Mouse (Mus musculus): ENCODE results near the gene Slc25a41. TPM values are rescaled to one million over a fixed set of nuclear protein-coding genes. Genes with fewer than 3 reads are reported as not detected.

The Slc25a41 gene
- polyA plus RNA-seq, 1 experiment from 2014 or later = not detected

- Histone ChIP-seq H3K27ac (no peak overlapping the region), H3K36me3 (replicated peaks; ENCODE audit: control insufficient read depth, insufficient read depth) (peaks cover 62% of the 10 kb centered on the region), H3K9ac (no peak overlapping the region), H3K27me3 (ENCODE audit: control insufficient read depth, insufficient read depth, low read length) (no peaks in the 10 kb centered on the region), H3K4me1 (replicated peaks; ENCODE audit: control insufficient read depth, insufficient read depth, low read length) (peaks cover 20% of the 10 kb centered on the region), H3K9me3 (ENCODE audit: control insufficient read depth, low read length) (no peaks in the 10 kb centered on the region), H3K4me3 (replicated peaks; ENCODE audit: low read length) (no peak overlapping the region), H3K4me2 (replicated peaks) (no peak overlapping the region)
- no peak for ATAC-seq (ENCODE audit: low FRiP score)
- no peak for DNase-seq (ENCODE audit: low spot score)
- 92% methylated on average over 4 of the region's 4 CpGs for WGBS
Observed at GRCm38 (mm10) chr17:57027471-57027870, 14.0 kb downstream of the Slc25a41 start.

- H3K4me3 ChIP-seq (replicated peaks; ENCODE audit: low read length) = no peak overlapping the region
- H3K4me1 ChIP-seq (replicated peaks; ENCODE audit: control insufficient read depth, insufficient read depth, low read length) = no peaks in the 10 kb centered on the region
- no peaks in the 10 kb centered on the region for H3K9me3 ChIP-seq (ENCODE audit: control insufficient read depth, low read length)
- DNase-seq (ENCODE audit: low spot score) (no peak), ATAC-seq (ENCODE audit: low FRiP score) (no peak)
- no peak overlapping the region for H3K9ac ChIP-seq
- no peak overlapping the region for H3K4me2 ChIP-seq (replicated peaks)
- H3K36me3 ChIP-seq (replicated peaks; ENCODE audit: control insufficient read depth, insufficient read depth) = peaks cover 66% of the 10 kb centered on the region
- H3K27ac ChIP-seq = no peak overlapping the region
- H3K27me3 ChIP-seq (ENCODE audit: control insufficient read depth, insufficient read depth, low read length) = no peaks in the 10 kb centered on the region
- WGBS = 95% methylated on average over 5 of the region's 5 CpGs
Observed at GRCm38 (mm10) chr17:57020960-57021359, 20.5 kb downstream of the Slc25a41 start.

GRCm38 (mm10) chr17:57019693-57020092 is 21.8 kb downstream of the Slc25a41 start:
- Histone ChIP-seq H3K27me3 (ENCODE audit: control insufficient read depth, insufficient read depth, low read length) (no peaks in the 10 kb centered on the region), H3K4me1 (replicated peaks; ENCODE audit: control insufficient read depth, insufficient read depth, low read length) (no peaks in the 10 kb centered on the region), H3K4me3 (replicated peaks; ENCODE audit: low read length) (no peak overlapping the region), H3K4me2 (replicated peaks) (no peak overlapping the region), H3K36me3 (replicated peaks; ENCODE audit: control insufficient read depth, insufficient read depth) (peaks cover 53% of the 10 kb centered on the region), H3K9me3 (ENCODE audit: control insufficient read depth, low read length) (no peaks in the 10 kb centered on the region), H3K27ac (no peak overlapping the region), H3K9ac (no peak overlapping the region)
- ATAC-seq (ENCODE audit: low FRiP score) = no peak
- no peak for DNase-seq (ENCODE audit: low spot score)
- 88% methylated on average over 2 of the region's 2 CpGs for WGBS

- ATAC-seq (ENCODE audit: low FRiP score) (no peak), DNase-seq (ENCODE audit: low spot score) (no peak)
- 72% methylated on average over 13 of the region's 13 CpGs for whole genome bisulfite sequencing
- Histone ChIP-seq H3K27ac (peak overlapping the region; percentile 94), H3K27me3 (ENCODE audit: control insufficient read depth, insufficient read depth, low read length) (no peaks in the 10 kb centered on the region), H3K4me3 (replicated peaks; ENCODE audit: low read length) (peak overlapping the region; percentile 82), H3K9me3 (ENCODE audit: control insufficient read depth, low read length) (no peaks in the 10 kb centered on the region), H3K9ac (peak overlapping the region; percentile 71; the same call in 1 of the 2 replicates), H3K36me3 (replicated peaks; ENCODE audit: control insufficient read depth, insufficient read depth) (peaks cover 23% of the 10 kb centered on the region), H3K4me2 (replicated peaks) (peak overlapping the region; percentile 56), H3K4me1 (replicated peaks; ENCODE audit: control insufficient read depth, insufficient read depth, low read length) (peaks cover 13% of the 10 kb centered on the region)
Observed at GRCm38 (mm10) chr17:57012245-57012795, 29.1 kb downstream of the Slc25a41 start.

- peaks cover 13% of the 10 kb centered on the region for H3K4me1 ChIP-seq (replicated peaks; ENCODE audit: control insufficient read depth, insufficient read depth, low read length)
- H3K36me3 ChIP-seq (replicated peaks; ENCODE audit: control insufficient read depth, insufficient read depth) = peaks cover 31% of the 10 kb centered on the region
- ATAC-seq (ENCODE audit: low FRiP score) (peak; percentile 93), DNase-seq (ENCODE audit: low spot score) (peak; percentile 100)
- peak within 1 kb of the TSS; percentile 94 for H3K27ac ChIP-seq
- H3K9me3 ChIP-seq (ENCODE audit: control insufficient read depth, low read length) = no peaks in the 10 kb centered on the region
- under 1% methylated on average over 51 of the region's 51 CpGs for WGBS
- H3K9ac ChIP-seq = peak within 1 kb of the TSS; percentile 74
- peak within 1 kb of the TSS; percentile 82 for H3K4me3 ChIP-seq (replicated peaks; ENCODE audit: low read length)
- H3K27me3 ChIP-seq (ENCODE audit: control insufficient read depth, insufficient read depth, low read length) = no peaks in the 10 kb centered on the region
- peak within 1 kb of the TSS; percentile 87 for H3K4me2 ChIP-seq (replicated peaks)
Observed at GRCm38 (mm10) chr17:57011236-57012141, 30.0 kb downstream of the Slc25a41 start, which contains the start of the genes Gtf2f1 and Gm17949. Gene Gtf2f1, minus strand, starts transcription at chr17:57011288. Gene Gm17949, plus strand, starts transcription at chr17:57011469.

- H3K9me3 ChIP-seq (ENCODE audit: control insufficient read depth, low read length) = no peaks in the 10 kb centered on the region
- DNase-seq (ENCODE audit: low spot score) (no peak), ATAC-seq (ENCODE audit: low FRiP score) (peak; percentile 52)
- under 1% methylated on average over 19 of the region's 19 CpGs for WGBS
- peaks cover 37% of the 10 kb centered on the region for H3K36me3 ChIP-seq (replicated peaks; ENCODE audit: control insufficient read depth, insufficient read depth)
- peaks cover 13% of the 10 kb centered on the region for H3K4me1 ChIP-seq (replicated peaks; ENCODE audit: control insufficient read depth, insufficient read depth, low read length)
- H3K27me3 ChIP-seq (ENCODE audit: control insufficient read depth, insufficient read depth, low read length) = no peaks in the 10 kb centered on the region
- H3K9ac ChIP-seq = peak overlapping the region; percentile 74
- peak overlapping the region; percentile 82 for H3K4me3 ChIP-seq (replicated peaks; ENCODE audit: low read length)
- H3K27ac ChIP-seq = peak overlapping the region; percentile 75
- H3K4me2 ChIP-seq (replicated peaks) = peak overlapping the region; percentile 87
Observed at GRCm38 (mm10) chr17:57010911-57011235, 30.6 kb downstream of the Slc25a41 start.

GRCm38 (mm10) chr17:57007137-57007905 is 34.1 kb downstream of the Slc25a41 start:
- 95% methylated on average over 13 of the region's 13 CpGs for WGBS
- Histone ChIP-seq H3K4me1 (replicated peaks; ENCODE audit: control insufficient read depth, insufficient read depth, low read length) (peaks cover 12% of the 10 kb centered on the region), H3K36me3 (replicated peaks; ENCODE audit: control insufficient read depth, insufficient read depth) (peaks cover 72% of the 10 kb centered on the region), H3K4me2 (replicated peaks) (no peak overlapping the region), H3K9ac (no peak overlapping the region), H3K27ac (no peak overlapping the region), H3K27me3 (ENCODE audit: control insufficient read depth, insufficient read depth, low read length) (no peaks in the 10 kb centered on the region), H3K4me3 (replicated peaks; ENCODE audit: low read length) (no peak overlapping the region), H3K9me3 (ENCODE audit: control insufficient read depth, low read length) (no peaks in the 10 kb centered on the region)
- ATAC-seq (ENCODE audit: low FRiP score) = no peak
- no peak for DNase-seq (ENCODE audit: low spot score)

GRCm38 (mm10) chr17:57003994-57004393 is 37.5 kb downstream of the Slc25a41 start:
- WGBS = 94% methylated on average over 7 of the region's 7 CpGs
- H3K4me1 ChIP-seq (replicated peaks; ENCODE audit: control insufficient read depth, insufficient read depth, low read length) = no peaks in the 10 kb centered on the region
- H3K9ac ChIP-seq = no peak overlapping the region
- peaks cover 92% of the 10 kb centered on the region for H3K36me3 ChIP-seq (replicated peaks; ENCODE audit: control insufficient read depth, insufficient read depth)
- no peak overlapping the region for H3K4me3 ChIP-seq (replicated peaks; ENCODE audit: low read length)
- DNase-seq (ENCODE audit: low spot score) (no peak), ATAC-seq (ENCODE audit: low FRiP score) (no peak)
- no peak overlapping the region for H3K27ac ChIP-seq
- H3K9me3 ChIP-seq (ENCODE audit: control insufficient read depth, low read length) = no peaks in the 10 kb centered on the region
- no peaks in the 10 kb centered on the region for H3K27me3 ChIP-seq (ENCODE audit: control insufficient read depth, insufficient read depth, low read length)
- no peak overlapping the region for H3K4me2 ChIP-seq (replicated peaks)

- DNase-seq (ENCODE audit: low spot score) = no peak
- WGBS = 79% methylated on average over 8 of the region's 8 CpGs
- H3K27me3 ChIP-seq (ENCODE audit: control insufficient read depth, insufficient read depth, low read length) = no peaks in the 10 kb centered on the region
- H3K9ac ChIP-seq = no peak overlapping the region
- H3K36me3 ChIP-seq (replicated peaks; ENCODE audit: control insufficient read depth, insufficient read depth) = peaks cover 68% of the 10 kb centered on the region
- H3K4me1 ChIP-seq (replicated peaks; ENCODE audit: control insufficient read depth, insufficient read depth, low read length) = peaks cover 8% of the 10 kb centered on the region; the same call in 1 of the 2 replicates
- no peak for ATAC-seq (ENCODE audit: low FRiP score)
- H3K9me3 ChIP-seq (ENCODE audit: control insufficient read depth, low read length) = no peaks in the 10 kb centered on the region
- H3K4me3 ChIP-seq (replicated peaks; ENCODE audit: low read length) = no peak overlapping the region
- H3K4me2 ChIP-seq (replicated peaks) = no peak overlapping the region
- no peak overlapping the region for H3K27ac ChIP-seq
Observed at GRCm38 (mm10) chr17:57001228-57001627, 40.2 kb downstream of the Slc25a41 start.
